In the genomic region with DNA sequence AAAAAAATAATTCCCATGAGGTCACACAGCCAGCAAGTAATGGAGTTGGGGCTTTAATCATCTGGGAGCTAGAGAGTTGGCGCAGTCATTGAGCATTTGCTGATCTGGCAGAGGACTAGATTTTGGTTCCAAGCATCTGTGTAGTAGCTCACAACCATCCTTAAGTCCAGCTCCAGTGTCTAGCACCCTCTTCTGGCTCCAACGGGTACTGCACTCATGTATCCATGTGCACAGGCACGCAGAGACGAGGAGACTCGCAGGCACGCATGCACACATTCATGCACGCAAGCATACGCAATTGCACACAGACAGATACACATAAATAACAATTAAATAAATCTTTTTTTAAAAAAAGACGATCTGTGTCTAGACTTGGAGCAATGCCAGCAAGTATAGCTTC, we compare ENCODE assay signal across 11 mouse cellular contexts.
DNase-seq lines count a peak whose midpoint lies in the region; ATAC-seq and TF ChIP-seq lines count a peak whose summit lies in the region.
"Had no signal": no experiment of that assay in that cellular context is flagged by ENCODE, and none has a peak within 500 bp of the region (broad histone marks: within the 10 kb centered on the region; RNA-seq: fewer than 3 reads in every experiment).

No protein-coding gene starts in this region.

- no peak for ATAC-seq in cerebellum, adult (ENCODE audit: insufficient number of reproducible peaks, low FRiP score, low TSS enrichment)

- H3K4me3 ChIP-seq in left cerebral cortex, adult 2 months, result no peak overlapping the region
- H3K4me3 ChIP-seq: embryonic facial prominence, embryonic 15.5 days; neural tube, embryonic 12.5 days had no signal

- intact Hi-C loops in left cerebral cortex, adult 2 months (cut with DNase I), result loop anchor here (5.0 kb wide), 1 partner anchor 48 kb away; no protein-coding TSS in a partner anchor

- no peak overlapping the region for H3K27ac ChIP-seq in left cerebral cortex, adult 2 months
- H3K27ac ChIP-seq: neural tube, embryonic 12.5 days had no signal

- peak; percentile 16 to 35 for DNase-seq in cerebellum, postnatal 14 days
- no peak for DNase-seq in left cerebral cortex, adult 2 months (ENCODE audit: extremely low spot score in 1 of 2, low spot score in 2 of 2)
- no peak for DNase-seq in left cerebral cortex, adult 9 months (ENCODE audit: low spot score in 2 of 2)
- DNase-seq in thymus, postnatal 25 days, result peak; percentile 4
- no peak for DNase-seq in thymus, adult 18-20 months
- DNase-seq in thymus, postnatal 4 days, result peak; percentile 35
- DNase-seq in urinary bladder, adult 2 months (ENCODE audit: low spot score), result no peak
- DNase-seq: cerebellum, adult 9-10 months had no signal

- TF ChIP-seq CTCF in left cerebral cortex, adult 2 months (IDR thresholded peaks at IDR 0.05), result peak; percentile 31

Comparison
In these comparisons a context has a peak if more than half of its experiments do, and no peak if none do; other contexts are left out.
1. DNase-seq: peak in cerebellum, postnatal 14 days (2 of 2), thymus, postnatal 25 days (single experiment) and thymus, postnatal 4 days (single experiment); none in left cerebral cortex, adult 2 months (0 of 2), left cerebral cortex, adult 9 months (0 of 2), thymus, adult 18-20 months (0 of 2) and urinary bladder, adult 2 months (single experiment).